Mouse (Mus musculus): ENCODE measurements around the gene Arfgef2. TPM values are rescaled to one million over a fixed set of nuclear protein-coding genes. Genes with fewer than 3 reads are reported as not detected.

Gene Arfgef2
- polyA plus RNA-seq, 1 experiment from 2014 or later: 4.8 TPM

- Histone ChIP-seq H3K4me1 (ENCODE audit: control insufficient read depth, insufficient read depth, low read length) (peaks cover 9% of the 10 kb centered on the region), H3K27me3 (ENCODE audit: control insufficient read depth, insufficient read depth, low read length) (no peaks in the 10 kb centered on the region), H3K4me2 (ENCODE audit: low read depth, severe bottlenecking) (peak within 1 kb of the TSS; percentile 95), H3K4me3 (ENCODE audit: low read depth, low read length) (peak within 1 kb of the TSS; percentile 92), H3K9ac (ENCODE audit: low read length) (peak within 1 kb of the TSS; percentile 95), H3K36me3 (ENCODE audit: control insufficient read depth, insufficient read depth, low read length) (0 out of 2 replicates have a peak, but pooled peaks cover 1% of the 10 kb centered on the region), H3K9me3 (ENCODE audit: control insufficient read depth, low read length) (no peaks in the 10 kb centered on the region), H3K27ac (replicated peaks; ENCODE audit: low read depth, low read length) (peak within 1 kb of the TSS; percentile 95)
- WGBS: under 1% methylated on average over 80 of the region's 80 CpGs
- peak; percentile 96 for ATAC-seq (ENCODE audit: insufficient number of reproducible peaks, low FRiP score, low TSS enrichment, low read depth)
- DNase-seq (ENCODE audit: low spot score): peak; percentile 100
Measured at GRCm38 (mm10) chr2:166905711-166906522, 100.5 kb downstream of the Arfgef2 start, which contains the start of gene Cse1l. Cse1l (plus strand) TSS chr2:166906040.

DNA sequence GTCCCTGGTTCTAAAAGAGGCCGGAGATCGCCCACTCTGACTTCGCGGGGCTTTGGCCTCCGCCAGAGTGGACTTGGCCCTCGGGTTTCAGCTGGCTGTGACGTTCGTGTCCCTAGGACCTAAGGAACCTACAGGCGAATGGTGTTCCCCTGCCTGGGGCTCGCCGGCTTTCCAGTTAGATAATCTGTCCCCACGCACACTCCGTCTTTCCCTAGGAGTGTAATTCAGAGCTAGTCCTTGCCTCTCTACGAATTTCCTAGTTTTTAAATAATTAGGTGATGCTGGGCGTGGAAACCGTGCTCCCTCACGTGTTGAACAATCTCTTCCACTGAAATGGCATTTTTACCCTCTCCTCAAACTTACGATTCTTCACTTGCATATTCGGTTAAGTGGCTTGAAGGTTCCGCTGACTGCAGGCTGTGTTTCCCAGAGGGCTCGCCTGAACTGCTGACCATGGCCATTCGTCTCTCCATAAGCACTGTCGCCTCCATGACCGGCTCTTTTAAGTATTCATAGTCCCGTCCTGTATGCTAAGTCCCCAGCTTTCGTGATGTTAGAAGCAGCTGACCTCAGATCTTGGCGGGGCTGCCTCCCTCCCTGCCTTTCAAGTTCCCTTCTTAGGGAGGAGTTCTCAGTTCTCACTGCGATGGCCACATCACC is 101.3 kb downstream of the Arfgef2 start:
- H3K27ac ChIP-seq (replicated peaks; ENCODE audit: low read depth, low read length): peak overlapping the region; percentile 95; the same call in 1 of the 2 replicates
- peak overlapping the region; percentile 92 for H3K4me3 ChIP-seq (ENCODE audit: low read depth, low read length)
- no peaks in the 10 kb centered on the region for H3K27me3 ChIP-seq (ENCODE audit: control insufficient read depth, insufficient read depth, low read length)
- H3K36me3 ChIP-seq (ENCODE audit: control insufficient read depth, insufficient read depth, low read length): 0 out of 2 replicates have a peak, but pooled peaks cover 2% of the 10 kb centered on the region
- under 1% methylated on average over 28 of the region's 28 CpGs for WGBS
- ATAC-seq (ENCODE audit: insufficient number of reproducible peaks, low FRiP score, low TSS enrichment, low read depth) (no peak; the same call in 1 of the 2 replicates), DNase-seq (ENCODE audit: low spot score) (no peak)
- peak overlapping the region; percentile 95 for H3K4me2 ChIP-seq (ENCODE audit: low read depth, severe bottlenecking)
- H3K4me1 ChIP-seq (ENCODE audit: control insufficient read depth, insufficient read depth, low read length): peaks cover 9% of the 10 kb centered on the region
- H3K9me3 ChIP-seq (ENCODE audit: control insufficient read depth, low read length): no peaks in the 10 kb centered on the region
- peak overlapping the region; percentile 95 for H3K9ac ChIP-seq (ENCODE audit: low read length)

DNA sequence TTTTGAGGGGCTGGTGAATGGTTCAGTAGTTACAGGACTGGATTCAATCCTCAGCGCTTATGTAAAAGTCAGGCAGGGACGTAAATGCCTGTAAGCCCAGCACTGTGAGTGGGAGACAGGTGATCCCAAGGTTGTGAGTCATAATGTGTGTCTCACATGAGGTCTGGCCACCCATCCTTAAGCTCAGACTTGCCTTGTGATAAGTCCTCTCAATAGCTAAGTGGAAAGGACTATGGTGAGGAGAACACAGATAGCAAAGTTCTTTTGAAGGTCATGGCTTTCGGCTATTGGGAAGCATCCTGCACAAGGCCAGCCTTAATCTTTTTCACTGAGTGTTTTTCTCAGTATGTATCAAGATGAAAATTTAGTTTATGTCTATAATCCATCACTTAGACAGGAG is 104.3 kb downstream of the Arfgef2 start:
- Histone ChIP-seq H3K4me3 (ENCODE audit: low read depth, low read length) (no peak overlapping the region), H3K4me1 (ENCODE audit: control insufficient read depth, insufficient read depth, low read length) (peaks cover 9% of the 10 kb centered on the region), H3K36me3 (ENCODE audit: control insufficient read depth, insufficient read depth, low read length) (0 out of 2 replicates have a peak, but pooled peaks cover 2% of the 10 kb centered on the region), H3K4me2 (ENCODE audit: low read depth, severe bottlenecking) (no peak overlapping the region), H3K9me3 (ENCODE audit: control insufficient read depth, low read length) (no peaks in the 10 kb centered on the region), H3K9ac (ENCODE audit: low read length) (no peak overlapping the region), H3K27ac (replicated peaks; ENCODE audit: low read depth, low read length) (no peak overlapping the region), H3K27me3 (ENCODE audit: control insufficient read depth, insufficient read depth, low read length) (no peaks in the 10 kb centered on the region)
- no peak for ATAC-seq (ENCODE audit: insufficient number of reproducible peaks, low FRiP score, low TSS enrichment, low read depth)
- DNase-seq (ENCODE audit: low spot score): no peak
- WGBS: 97% methylated on average over 3 of the region's 3 CpGs

GRCm38 (mm10) chr2:166910536-166910935 is 105.1 kb downstream of the Arfgef2 start:
- Histone ChIP-seq H3K4me3 (ENCODE audit: low read depth, low read length) (no peak overlapping the region), H3K4me1 (ENCODE audit: control insufficient read depth, insufficient read depth, low read length) (peaks cover 9% of the 10 kb centered on the region), H3K9ac (ENCODE audit: low read length) (no peak overlapping the region), H3K36me3 (ENCODE audit: control insufficient read depth, insufficient read depth, low read length) (0 out of 2 replicates have a peak, but pooled peaks cover 2% of the 10 kb centered on the region), H3K4me2 (ENCODE audit: low read depth, severe bottlenecking) (no peak overlapping the region), H3K27me3 (ENCODE audit: control insufficient read depth, insufficient read depth, low read length) (no peaks in the 10 kb centered on the region), H3K9me3 (ENCODE audit: control insufficient read depth, low read length) (no peaks in the 10 kb centered on the region), H3K27ac (replicated peaks; ENCODE audit: low read depth, low read length) (no peak overlapping the region)
- ATAC-seq (ENCODE audit: insufficient number of reproducible peaks, low FRiP score, low TSS enrichment, low read depth) (no peak), DNase-seq (ENCODE audit: low spot score) (no peak)
- 92% methylated on average over 8 of the region's 8 CpGs for WGBS

- Histone ChIP-seq H3K4me1 (ENCODE audit: control insufficient read depth, insufficient read depth, low read length) (no peaks in the 10 kb centered on the region), H3K9ac (ENCODE audit: low read length) (no peak overlapping the region), H3K36me3 (ENCODE audit: control insufficient read depth, insufficient read depth, low read length) (peaks cover 30% of the 10 kb centered on the region), H3K27ac (replicated peaks; ENCODE audit: low read depth, low read length) (no peak overlapping the region), H3K4me2 (ENCODE audit: low read depth, severe bottlenecking) (no peak overlapping the region), H3K9me3 (ENCODE audit: control insufficient read depth, low read length) (no peaks in the 10 kb centered on the region), H3K4me3 (ENCODE audit: low read depth, low read length) (no peak overlapping the region), H3K27me3 (ENCODE audit: control insufficient read depth, insufficient read depth, low read length) (no peaks in the 10 kb centered on the region)
- 90% methylated on average over 2 of the region's 2 CpGs for WGBS
- ATAC-seq (ENCODE audit: insufficient number of reproducible peaks, low FRiP score, low TSS enrichment, low read depth): no peak
- DNase-seq (ENCODE audit: low spot score): no peak
Measured at GRCm38 (mm10) chr2:166923971-166924370, 118.6 kb downstream of the Arfgef2 start.

- Histone ChIP-seq H3K36me3 (ENCODE audit: control insufficient read depth, insufficient read depth, low read length) (peaks cover 35% of the 10 kb centered on the region), H3K4me3 (ENCODE audit: low read depth, low read length) (no peak overlapping the region), H3K27me3 (ENCODE audit: control insufficient read depth, insufficient read depth, low read length) (no peaks in the 10 kb centered on the region), H3K4me2 (ENCODE audit: low read depth, severe bottlenecking) (no peak overlapping the region), H3K9ac (ENCODE audit: low read length) (no peak overlapping the region), H3K4me1 (ENCODE audit: control insufficient read depth, insufficient read depth, low read length) (no peaks in the 10 kb centered on the region), H3K27ac (replicated peaks; ENCODE audit: low read depth, low read length) (no peak overlapping the region), H3K9me3 (ENCODE audit: control insufficient read depth, low read length) (no peaks in the 10 kb centered on the region)
- DNase-seq (ENCODE audit: low spot score): no peak
- WGBS: 92% methylated on average over 6 of the region's 6 CpGs
- ATAC-seq (ENCODE audit: insufficient number of reproducible peaks, low FRiP score, low TSS enrichment, low read depth): no peak
Measured at GRCm38 (mm10) chr2:166933943-166934342, 128.6 kb downstream of the Arfgef2 start.

DNA sequence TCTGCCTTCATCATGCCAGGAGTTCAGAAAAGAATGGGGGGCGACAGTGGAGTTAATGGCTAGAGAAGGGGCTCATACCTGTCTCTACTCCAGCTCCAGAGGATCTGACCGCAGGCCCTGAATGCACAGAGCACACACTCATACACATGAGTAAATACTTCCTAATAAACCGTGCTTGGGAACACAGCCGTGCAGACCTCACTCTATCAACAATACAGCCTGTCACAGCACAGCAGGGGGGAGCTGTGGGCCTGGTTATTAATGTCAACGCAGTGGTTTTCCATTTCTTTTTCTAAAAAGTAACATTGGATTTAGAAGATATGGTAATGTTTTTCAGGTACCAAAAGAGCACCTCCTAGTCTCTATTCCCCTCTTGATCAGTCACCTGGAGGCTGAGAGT is 129.0 kb downstream of the Arfgef2 start:
- 91% methylated on average over 5 of the region's 5 CpGs for WGBS
- no peak overlapping the region for H3K9ac ChIP-seq (ENCODE audit: low read length)
- H3K4me1 ChIP-seq (ENCODE audit: control insufficient read depth, insufficient read depth, low read length): no peaks in the 10 kb centered on the region
- H3K9me3 ChIP-seq (ENCODE audit: control insufficient read depth, low read length): no peaks in the 10 kb centered on the region
- no peak overlapping the region for H3K4me2 ChIP-seq (ENCODE audit: low read depth, severe bottlenecking)
- no peaks in the 10 kb centered on the region for H3K27me3 ChIP-seq (ENCODE audit: control insufficient read depth, insufficient read depth, low read length)
- ATAC-seq (ENCODE audit: insufficient number of reproducible peaks, low FRiP score, low TSS enrichment, low read depth) (no peak), DNase-seq (ENCODE audit: low spot score) (no peak)
- no peak overlapping the region for H3K4me3 ChIP-seq (ENCODE audit: low read depth, low read length)
- no peak overlapping the region for H3K27ac ChIP-seq (replicated peaks; ENCODE audit: low read depth, low read length)
- H3K36me3 ChIP-seq (ENCODE audit: control insufficient read depth, insufficient read depth, low read length): peaks cover 31% of the 10 kb centered on the region

DNA sequence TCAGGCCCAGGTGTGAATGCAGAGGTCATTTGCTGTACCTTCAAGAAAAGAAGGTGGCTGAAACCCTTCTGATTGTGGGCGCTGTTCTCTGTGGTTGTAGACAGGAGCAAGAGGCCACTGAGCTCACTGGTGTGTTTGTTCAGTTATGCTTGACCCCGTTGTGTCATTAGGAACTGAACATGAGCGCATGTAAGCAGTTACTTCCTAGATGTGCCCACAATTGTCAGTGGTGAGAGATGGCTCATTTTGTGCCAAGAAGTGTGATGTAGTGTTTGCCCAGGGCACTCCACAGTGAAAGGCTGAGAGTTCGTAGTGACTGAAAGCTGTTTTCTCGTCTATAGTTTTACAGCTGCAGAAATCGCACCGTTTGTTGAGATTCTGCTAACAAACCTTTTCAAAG is 130.2 kb downstream of the Arfgef2 start:
- Histone ChIP-seq H3K27me3 (ENCODE audit: control insufficient read depth, insufficient read depth, low read length) (no peaks in the 10 kb centered on the region), H3K36me3 (ENCODE audit: control insufficient read depth, insufficient read depth, low read length) (peaks cover 28% of the 10 kb centered on the region), H3K4me2 (ENCODE audit: low read depth, severe bottlenecking) (no peak overlapping the region), H3K4me3 (ENCODE audit: low read depth, low read length) (no peak overlapping the region), H3K9ac (ENCODE audit: low read length) (no peak overlapping the region), H3K4me1 (ENCODE audit: control insufficient read depth, insufficient read depth, low read length) (no peaks in the 10 kb centered on the region), H3K27ac (replicated peaks; ENCODE audit: low read depth, low read length) (no peak overlapping the region), H3K9me3 (ENCODE audit: control insufficient read depth, low read length) (no peaks in the 10 kb centered on the region)
- DNase-seq (ENCODE audit: low spot score): no peak
- WGBS: 96% methylated on average over 7 of the region's 7 CpGs
- no peak for ATAC-seq (ENCODE audit: insufficient number of reproducible peaks, low FRiP score, low TSS enrichment, low read depth)
